Mouse (Mus musculus) heart, postnatal 36 days (tissue): ENCODE results near the gene Pus7l. TPM values are rescaled to one million over a fixed set of nuclear protein-coding genes. Genes with fewer than 3 reads are reported as not detected.

Experiments
- DNase-seq, 2 experiments: peaks; one replicate each; pipeline ENCODE4 v3.0.0; 2021 to 2022
- intact Hi-C: fragments of 180-260 bp; cut with DNase I; formaldehyde crosslinking; loops from one replicate; pipeline ENCODE4 v1.15.1; 2025
- total RNA-seq, 2 experiments: library from RNA; stranded (reverse); gene quantifications; 2 replicates each; pipeline ENCODE4 v1.2.3; 2021

Gene Pus7l
- total RNA-seq, result 1 to 10 TPM; 1.8 to 2.2 TPM

DNA sequence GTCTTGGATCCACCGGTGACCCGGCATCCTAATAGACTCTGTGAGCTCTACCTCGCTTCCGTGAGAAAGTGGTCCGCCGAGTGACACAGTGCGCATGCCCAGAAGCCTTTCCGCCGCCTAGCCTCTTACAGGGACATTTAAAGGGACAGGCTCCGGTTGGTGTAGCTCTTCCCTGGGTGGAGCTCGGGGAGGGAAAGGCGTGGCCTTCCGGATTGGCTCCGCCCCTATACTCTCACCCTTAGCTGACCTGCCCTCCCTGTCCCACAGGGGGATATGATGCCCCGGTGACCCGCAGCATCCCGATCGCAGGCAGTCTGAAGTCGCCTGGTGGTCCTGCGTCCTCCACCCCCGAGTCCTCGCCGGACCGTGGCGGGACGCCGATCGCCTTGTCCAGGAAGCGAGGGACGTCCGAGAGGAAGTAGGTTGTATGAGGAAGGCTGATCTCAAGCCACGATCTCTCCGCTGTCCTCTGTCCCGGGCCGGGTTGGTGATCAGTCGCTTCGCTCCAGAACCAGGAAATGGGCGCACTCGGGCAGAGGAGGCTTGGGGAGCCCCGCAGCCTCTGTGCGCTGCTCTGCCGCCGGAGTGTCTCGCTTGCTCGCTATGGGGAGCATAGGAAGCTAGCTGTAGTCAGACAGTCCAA lies at the start of gene Pus7l, which contains the start of gene Irak4:
Gene Pus7l (minus strand): TSS at position 139 of the 643 bp plus-strand sequence.
Gene Irak4 (plus strand): TSS at position 235 of the 643 bp plus-strand sequence.
- DNase-seq, result peak; percentile 92 to 95
- intact Hi-C loops, result loop anchor here (5.0 kb wide), 1 partner anchor 49 kb away; no protein-coding TSS in a partner anchor

DNA sequence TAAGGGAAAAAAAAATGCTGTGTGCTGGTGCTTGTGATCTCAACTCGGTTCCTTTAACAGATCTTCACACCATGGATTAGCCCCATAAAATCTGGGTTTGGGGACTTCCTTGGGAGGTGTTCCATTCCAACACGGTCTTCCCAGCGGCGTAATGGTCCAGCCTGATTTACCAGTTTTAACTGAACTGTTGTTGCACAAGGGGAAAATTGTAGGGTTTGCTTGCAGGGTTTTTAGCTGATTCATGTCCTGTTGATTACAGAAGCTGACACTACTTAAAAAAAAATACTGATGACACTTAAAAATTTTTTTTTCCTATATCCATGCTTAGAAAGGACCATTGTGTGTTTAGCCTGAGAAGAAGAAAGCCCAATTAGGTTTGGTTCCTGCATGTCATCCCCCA lies 48.0 kb upstream of the Pus7l start:
- no peak for DNase-seq
- intact Hi-C loops, result loop anchor here (5.0 kb wide), 1 partner anchor 49 kb away; the partner anchor contains the start of genes Irak4 and Pus7l

DNA sequence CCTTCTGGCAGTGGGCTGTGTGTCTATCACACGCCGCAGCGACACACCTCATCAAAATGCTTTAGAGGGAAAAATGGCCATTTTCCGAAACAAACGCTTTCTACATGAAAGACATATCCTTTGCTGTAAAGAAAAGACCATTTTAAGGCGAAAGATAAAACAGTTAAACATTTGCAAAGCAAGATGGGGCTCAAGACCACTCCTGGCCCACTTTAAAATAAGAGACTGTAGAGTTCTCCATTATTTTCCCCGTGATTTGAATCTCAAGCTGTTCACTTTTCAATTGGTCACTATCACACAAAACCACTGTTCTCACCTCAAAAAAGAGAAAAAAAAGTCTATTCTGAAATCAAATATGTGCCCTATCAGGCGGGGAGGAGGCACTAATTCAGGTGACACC lies 46.7 kb upstream of the Pus7l start:
- no peak for DNase-seq
- intact Hi-C loops, result loop anchor here (5.0 kb wide), 1 partner anchor 48 kb away; the partner anchor contains the start of genes Irak4 and Pus7l

DNA sequence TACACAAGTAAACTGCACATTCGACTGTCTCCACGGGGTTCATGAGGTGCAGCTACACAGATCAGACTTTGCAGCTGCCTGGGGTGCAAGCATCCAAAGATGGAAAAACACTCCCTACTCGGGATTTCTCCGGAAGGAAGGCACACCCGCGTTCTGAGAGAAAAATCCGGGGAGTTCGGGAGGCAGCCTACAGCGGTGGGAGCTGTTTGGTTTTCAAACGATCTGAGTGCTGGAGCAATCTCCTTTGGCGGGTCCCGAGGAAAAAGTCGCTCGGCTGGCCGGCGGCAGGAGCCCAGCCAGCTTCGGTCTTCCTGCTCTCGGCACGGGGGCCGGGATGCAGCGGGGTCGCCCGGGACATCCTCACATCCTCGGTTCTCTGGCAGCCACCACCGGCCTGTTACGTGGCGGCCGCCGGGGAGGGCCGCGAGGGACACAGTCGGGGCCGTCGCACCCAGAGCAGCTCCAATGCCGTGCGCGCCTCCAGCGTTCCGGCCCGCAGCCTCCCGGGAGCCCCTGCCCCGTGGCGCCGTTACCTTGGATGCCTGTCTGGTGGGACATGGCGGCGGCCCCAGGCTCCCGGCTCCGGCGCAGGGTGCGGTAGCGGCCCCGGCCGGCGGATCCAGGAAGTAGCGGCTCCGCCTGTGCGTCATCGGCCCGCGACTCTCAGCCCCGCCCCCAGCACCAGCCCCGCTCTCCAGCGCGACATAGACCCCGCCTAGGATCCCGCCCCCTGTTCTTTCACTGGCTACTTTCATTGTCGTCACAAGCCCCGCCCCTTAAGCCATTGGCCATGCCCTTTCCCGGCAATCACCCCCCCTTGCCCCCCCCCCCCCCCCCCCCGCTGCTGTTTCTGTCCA lies 46.1 kb upstream of the Pus7l start, which contains the start of gene Twf1:
Gene Twf1 (minus strand): TSS at position 671 of the 857 bp plus-strand sequence.
- intact Hi-C loops, result loop anchor here (5.0 kb wide), 1 partner anchor 47 kb away; the partner anchor contains the start of genes Irak4 and Pus7l
- DNase-seq, result peak; percentile 98 to 99

DNA sequence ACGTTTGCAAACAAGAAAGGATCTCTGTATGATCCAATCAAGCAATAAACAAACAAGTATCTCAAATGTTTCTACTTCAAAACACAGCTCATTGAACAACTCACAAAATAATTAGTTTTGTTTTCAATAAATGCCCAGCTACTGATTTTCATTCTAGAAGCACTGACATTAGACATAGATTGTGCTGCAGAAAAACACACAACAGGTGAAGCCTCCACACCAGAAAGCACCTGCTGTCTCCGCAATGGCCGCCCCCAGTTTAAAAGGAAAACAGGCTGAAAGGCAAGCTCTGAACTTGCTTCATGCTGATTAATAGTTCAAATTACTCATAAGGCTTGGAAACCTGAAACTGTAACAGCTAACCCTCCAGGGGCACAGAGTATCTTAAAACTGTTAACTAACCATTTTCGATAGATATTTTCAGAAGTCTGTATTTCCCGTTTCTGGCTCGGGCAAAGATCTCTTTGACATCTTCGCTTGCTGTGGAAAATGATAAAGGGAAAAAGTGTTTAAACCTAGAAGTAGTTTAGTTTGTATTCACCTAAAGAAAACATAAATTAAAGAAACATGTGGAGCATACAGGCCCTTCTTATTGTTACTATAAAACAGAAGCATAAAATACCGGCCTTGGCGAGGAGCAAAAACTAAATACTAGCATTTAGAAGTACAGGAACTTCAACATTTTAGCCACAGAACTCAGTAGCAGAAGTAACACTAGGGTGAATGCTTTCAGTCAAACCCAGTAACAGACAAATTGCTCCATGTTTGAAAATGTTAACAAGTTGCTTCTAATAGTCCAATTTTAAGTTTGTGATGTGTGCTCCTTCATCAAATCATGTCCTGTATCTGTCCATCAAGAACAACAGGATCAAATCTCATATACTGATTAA lies 44.7 kb upstream of the Pus7l start:
- no peak for DNase-seq
- intact Hi-C loops, result no loop called here

DNA sequence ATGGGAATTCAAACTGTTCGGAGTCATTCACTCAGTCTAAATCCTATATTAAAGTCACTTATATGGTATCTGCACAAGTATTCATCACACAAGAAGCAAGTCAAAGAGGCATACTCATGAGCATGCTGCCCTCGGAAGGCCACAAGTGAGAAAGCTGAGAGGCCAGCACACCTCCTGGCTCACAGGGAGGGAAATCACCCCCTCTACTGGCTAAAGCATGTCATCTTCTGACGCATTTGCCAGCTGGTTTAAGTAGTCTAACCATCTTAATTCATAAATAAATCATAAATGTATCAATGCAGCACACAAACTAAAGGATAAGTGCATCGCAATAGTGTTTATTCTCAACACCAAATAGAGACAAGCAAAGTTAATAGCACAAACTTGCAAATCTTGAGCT lies 41.4 kb upstream of the Pus7l start:
- no peak for DNase-seq
- intact Hi-C loops, result no loop called here

DNA sequence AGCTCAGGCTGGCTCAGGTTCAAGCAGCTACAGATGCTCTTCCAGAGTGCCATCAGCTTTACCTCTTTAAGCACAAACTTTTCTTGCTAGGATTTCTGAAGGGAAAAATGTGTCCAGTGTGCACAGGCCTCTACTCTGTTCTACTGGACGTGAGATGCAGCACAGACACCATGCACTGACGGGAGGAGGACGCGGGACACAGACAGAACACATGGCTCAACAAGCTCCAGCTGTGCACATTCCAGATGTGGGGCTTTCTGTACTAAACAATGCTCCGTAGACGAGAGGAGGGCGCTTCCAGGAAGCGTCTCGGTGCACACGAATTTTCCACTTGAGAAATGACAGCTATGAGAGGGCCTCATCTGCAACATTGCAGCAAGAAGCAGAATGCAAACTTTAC lies 39.8 kb upstream of the Pus7l start:
- DNase-seq, result no peak

DNA sequence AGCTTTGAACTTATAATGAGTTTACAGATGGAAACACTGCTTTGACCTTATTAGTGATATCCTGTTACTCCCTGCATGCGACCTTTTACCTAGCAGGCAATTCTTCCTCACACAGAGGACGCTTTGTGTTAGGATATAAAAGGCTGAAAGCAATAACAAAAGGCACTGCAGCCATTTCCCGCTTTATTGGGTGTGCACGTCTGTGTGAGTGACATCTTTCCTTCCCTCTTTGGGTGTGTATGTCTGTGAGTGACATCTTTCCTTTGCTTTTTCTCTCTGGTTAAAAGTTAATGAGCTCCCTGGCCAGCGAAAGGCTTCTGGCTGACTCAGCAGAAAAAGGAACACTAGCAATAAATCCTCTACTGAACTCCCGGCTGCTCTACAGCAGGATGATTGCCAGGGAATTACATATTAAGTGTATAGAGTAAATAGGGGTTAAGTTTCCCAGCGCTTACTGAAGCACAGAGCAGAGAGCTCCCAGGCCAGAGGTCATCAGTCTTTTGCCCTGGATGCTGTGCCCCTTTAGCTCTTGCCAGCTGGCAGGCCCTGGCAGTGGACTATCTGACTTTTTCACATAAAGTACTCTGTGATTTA lies 38.8 kb upstream of the Pus7l start:
- intact Hi-C loops, result no loop called here
- DNase-seq, result no peak

More for the DNA sequence above, 39.8 kb upstream of the Pus7l start:
- intact Hi-C loops, result no loop called here

DNA sequence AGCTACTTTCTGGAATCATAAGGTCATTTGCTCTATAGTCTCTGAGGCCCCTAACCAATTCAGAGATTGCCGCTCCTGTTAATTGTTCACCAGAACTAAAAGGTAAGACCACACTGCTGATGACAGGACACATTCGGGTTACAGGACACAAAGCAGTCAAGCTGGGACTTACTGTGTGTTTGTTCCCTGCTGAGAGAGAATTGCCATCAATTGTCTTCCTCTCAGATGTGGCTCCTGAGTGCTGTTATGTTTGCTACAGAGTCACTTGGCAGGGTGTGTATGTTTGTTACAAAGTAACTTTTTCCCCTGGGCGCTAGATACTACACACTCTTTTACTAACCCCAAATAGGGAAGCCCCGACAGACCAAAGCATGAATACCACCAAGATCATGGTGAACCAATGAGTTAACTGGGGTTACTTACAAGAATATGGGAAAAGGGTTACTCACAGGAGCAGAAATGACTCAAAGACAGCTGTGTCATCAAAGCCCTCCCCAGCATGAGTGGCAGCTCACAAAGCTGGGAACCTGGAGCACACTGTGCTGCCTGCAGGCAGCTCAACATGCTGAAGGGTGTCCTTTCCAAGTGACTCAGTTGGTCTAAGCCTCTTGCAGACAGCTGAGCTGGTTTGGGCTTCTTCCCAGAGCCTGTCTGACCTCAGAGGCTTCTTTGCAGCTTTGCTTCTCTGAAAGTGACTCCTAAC lies 31.4 kb upstream of the Pus7l start:
- no peak for DNase-seq
- intact Hi-C loops, result no loop called here

DNA sequence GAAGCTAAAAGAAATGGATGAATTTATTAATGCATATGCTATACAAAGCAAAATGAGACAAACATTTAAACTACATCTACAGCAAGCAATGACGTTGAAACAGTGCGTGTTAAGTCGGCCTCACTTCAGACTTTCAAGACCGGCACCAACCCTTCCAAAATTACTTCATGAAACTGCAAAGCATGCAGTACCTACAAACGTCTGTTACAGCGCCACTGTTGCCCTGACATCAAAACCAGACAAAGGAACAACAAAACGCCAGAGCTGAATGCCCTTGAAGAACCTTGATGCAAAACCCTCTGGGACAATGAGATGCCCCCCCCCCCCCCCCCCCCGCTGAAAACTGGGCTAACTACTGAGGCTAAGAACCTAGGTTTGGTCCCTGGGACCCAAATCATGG lies 29.4 kb upstream of the Pus7l start:
- intact Hi-C loops, result no loop called here
- no peak for DNase-seq

DNA sequence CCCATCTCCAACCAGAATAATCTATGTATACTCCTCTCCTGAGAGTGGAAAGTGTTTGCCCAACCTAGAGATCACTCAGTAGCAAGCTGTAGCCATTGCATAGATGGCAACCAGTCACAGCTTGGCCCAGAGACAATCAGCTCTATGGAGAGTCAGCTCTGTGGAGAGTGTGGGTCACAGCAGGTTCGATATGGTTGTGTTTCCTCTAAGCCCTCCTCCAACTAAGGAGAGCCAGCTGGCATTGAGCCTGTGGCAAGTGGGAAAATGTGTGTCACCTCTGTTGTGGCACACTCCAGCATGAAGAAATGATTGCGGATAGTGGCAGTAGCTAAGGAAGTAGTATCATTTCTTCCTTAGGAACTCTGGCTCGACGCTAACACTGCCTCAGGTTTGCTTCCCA lies 28.2 kb upstream of the Pus7l start:
- no peak for DNase-seq
- intact Hi-C loops, result no loop called here

DNA sequence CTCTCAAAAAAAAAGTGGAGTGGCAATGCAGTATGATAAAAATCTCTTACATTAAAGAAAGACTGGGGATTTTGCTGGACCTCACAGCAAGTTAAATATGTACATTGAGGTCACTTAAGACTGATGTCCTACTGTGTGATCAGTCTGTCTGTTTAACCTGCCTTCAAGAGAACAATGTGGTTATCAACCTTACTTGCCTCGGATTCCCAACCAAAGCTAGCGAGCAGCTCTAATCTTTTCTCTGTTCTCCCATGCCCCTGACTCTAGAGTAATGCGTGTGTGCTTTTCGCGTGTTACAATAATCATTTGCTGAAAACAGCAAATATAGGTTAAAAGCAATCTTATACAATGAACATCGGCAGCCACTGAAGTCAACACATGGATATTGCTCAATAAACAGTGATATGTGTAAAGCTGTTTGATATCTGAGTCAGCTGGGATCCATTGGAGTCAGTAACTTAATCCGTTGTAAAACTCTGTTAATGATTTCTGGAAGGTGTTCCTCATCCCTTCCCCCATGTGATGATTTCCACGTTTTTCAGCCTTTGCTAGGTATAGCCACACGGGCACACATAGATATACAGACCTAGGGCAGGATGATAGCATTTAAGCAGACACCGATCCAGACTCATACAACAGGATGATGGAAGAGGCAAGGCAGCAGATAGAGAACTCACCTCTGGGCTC lies 25.3 kb upstream of the Pus7l start:
- DNase-seq, result no peak
- intact Hi-C loops, result no loop called here

DNA sequence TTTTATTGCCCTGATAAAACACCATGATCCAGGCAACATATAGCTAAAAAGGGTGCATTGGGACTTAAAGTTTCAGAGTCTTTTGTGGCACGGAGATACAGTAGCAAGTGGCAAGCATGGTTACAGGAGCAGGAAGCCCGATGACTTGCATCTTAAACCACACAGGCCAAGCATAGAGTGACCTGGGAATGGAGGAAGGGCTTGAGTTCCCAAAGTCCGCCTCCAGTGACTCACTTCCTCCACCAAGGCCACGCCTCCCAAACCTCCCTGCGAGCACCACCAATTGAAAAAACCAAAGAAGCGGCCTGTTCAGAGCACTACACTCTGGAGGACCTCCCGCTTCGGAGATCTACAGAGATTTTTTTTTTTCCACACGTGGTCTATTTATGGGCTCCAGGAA lies 22.5 kb upstream of the Pus7l start:
- intact Hi-C loops, result no loop called here
- DNase-seq, result no peak

DNA sequence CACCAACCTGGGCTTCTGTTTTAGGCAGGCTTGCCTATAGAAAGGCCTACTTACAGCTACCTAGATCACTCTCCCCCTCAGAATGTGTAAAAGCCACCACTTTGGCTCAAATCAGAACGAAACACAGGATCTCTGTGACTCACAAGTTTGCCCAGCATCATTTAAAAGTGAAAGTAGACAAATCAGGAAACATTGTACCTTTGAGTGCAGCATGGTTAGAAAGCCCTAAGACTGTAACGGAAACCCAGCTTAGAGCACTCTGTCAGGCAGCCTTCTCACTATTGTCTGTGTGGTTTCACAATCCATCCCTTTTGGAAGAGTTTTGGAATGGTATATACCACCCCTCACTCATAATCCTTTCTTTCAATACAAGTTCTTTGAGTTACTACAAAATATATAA lies 21.6 kb upstream of the Pus7l start:
- intact Hi-C loops, result no loop called here
- DNase-seq, result no peak

DNA sequence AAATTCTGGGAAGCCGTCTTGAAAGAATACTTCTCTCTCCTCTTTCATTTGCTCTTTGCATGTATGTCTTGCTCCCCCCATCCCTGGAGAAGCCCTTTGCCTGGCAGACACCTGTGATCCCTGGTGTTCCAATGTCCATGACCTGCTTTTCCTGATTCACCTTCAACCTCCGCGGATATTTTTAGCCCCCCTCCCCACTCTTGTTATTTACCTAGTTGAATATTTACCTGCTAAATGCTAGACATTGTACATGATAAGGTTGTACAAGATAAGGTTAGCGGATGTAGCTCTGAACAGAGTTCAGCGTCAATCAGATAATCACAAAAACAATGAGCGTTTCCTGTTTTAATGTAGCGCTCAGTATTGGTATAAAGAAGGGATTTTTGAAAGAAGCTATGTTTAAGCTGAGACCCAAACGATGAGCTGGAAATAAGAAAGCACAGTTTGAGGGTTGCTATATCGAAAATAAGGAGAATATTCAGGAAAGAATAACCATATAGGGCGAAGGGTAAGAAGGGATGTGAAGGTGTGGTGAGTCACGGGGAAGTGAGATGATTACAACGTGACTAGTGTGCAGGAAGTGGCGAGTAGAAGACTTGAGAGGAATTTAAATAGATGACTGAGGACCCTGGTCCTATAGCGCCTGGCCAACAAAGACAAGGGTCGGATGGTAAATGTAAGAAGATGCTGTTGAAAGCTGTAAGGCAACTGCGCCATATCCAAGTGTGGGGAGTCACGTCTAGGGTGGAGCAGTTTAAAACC lies 15.7 kb upstream of the Pus7l start:
- DNase-seq, result no peak
- intact Hi-C loops, result no loop called here

DNA sequence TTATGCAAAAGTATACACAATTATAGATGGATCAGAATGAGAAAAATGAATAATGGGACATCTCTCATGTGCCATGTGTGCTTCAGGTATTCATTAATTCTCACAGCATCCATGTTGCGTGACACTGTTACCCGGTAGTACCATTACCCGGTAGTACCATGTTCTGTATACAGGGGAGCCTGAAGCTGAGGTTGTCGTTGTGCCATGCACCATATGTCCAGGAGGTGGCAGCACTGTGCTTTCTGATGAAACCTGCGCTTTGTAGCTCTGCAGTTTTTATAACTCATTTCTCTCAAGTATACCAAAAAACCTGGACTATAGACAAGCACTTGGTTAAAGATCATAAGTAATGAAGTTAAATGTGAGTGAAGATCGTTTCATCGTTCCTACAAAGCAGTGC lies 14.1 kb upstream of the Pus7l start:
- intact Hi-C loops, result loop anchor here (1.0 to 2.0 kb wide), 3 partner anchors 44 to 1017 kb away; no protein-coding TSS in a partner anchor
- DNase-seq, result peak; percentile 83 to 92

DNA sequence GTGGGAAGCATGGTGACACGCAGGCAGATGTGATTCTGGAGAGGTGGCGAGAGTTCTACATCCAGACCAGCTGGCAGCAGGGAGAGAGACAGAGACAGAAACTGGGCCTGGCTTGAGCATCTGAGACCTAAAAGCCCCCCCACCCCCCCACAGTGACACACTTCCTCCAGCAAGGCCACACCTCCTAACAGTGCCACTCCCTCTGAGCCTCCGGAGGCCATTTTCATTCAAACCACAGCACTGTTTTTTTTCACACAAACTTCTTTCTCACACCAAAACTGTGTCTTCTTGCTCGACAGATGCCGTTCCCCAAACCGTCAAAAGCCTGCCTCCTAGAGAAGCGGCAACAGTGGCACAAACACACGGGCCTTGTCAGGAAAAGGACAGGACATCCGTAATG lies 10.2 kb upstream of the Pus7l start:
- intact Hi-C loops, result no loop called here
- no peak for DNase-seq

DNA sequence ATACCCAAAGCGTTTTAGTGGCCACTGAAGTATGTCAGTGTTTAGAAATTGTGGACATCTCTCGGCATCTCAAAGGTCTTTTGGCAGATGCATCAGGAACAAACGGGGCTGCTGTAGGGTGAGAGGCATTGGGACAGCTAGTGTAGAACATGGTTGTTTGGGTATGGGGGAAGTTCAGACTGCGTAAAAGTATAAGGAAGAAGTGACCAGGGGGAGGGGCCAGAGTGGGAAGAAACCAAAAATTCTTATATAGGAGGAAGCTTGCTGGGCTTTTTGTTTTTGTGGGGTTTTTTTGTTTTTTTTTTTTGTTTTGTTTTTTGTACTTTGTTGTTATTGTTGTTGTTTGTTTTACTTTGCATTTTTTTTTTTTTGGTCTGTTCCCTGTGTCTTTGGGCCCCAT lies 1.5 kb upstream of the Pus7l start:
- no peak for DNase-seq
- intact Hi-C loops, result loop anchor here (5.0 kb wide), 1 partner anchor 47 kb away; no protein-coding TSS in a partner anchor
